Mouse (Mus musculus) intestine, embryonic 14.5 days (tissue): ENCODE measurements around the gene Tbl1x. TPM values are rescaled to one million over a fixed set of nuclear protein-coding genes. Genes with fewer than 3 reads are reported as not detected.

ENCODE experiments used
- ATAC-seq: fragments of 200-750 bp; cut with Nextera tagmentation; replicated peaks from 2 replicates; pipeline ENCODE4 v1.8.0; 2017; ENCODE audit warnings: low read depth, moderate number of reproducible peaks, moderate TSS enrichment, moderate library complexity; ENCODE audit not compliant: low FRiP score, low TSS enrichment
- DNase-seq: peaks from one replicate; pipeline ENCODE4 v3.0.0-alpha.2; 2018; ENCODE audit warnings: low spot score
- H3K27ac ChIP-seq: fragments of 300-500 bp; sonication (generic); 2 replicates; pipeline ENCODE4 v1.5.1; 2014; ENCODE audit warnings: low read depth, mild to moderate bottlenecking, control low read depth
- H3K27me3 ChIP-seq: fragments of 300-500 bp; sonication (generic); replicated peaks from 2 replicates; pipeline ENCODE4 v1.6.1; 2014; ENCODE audit warnings: low read length, control low read depth; ENCODE audit not compliant: control insufficient read depth, insufficient read depth
- H3K36me3 ChIP-seq: fragments of 300-500 bp; sonication (generic); 2 replicates; pipeline ENCODE4 v1.6.1; 2014; ENCODE audit warnings: low read length, control low read depth; ENCODE audit not compliant: control insufficient read depth, insufficient read depth
- H3K4me1 ChIP-seq: fragments of 300-500 bp; sonication (generic); replicated peaks from 2 replicates; pipeline ENCODE4 v1.6.1; 2014; ENCODE audit warnings: low read length, control low read depth, mixed read lengths; ENCODE audit not compliant: control insufficient read depth, insufficient read depth
- H3K4me2 ChIP-seq: fragments of 300-500 bp; sonication (generic); 2 replicates; pipeline ENCODE4 v1.6.1; 2014; ENCODE audit warnings: low read length
- H3K4me3 ChIP-seq: fragments of 300-500 bp; sonication (generic); 2 replicates; pipeline ENCODE4 v1.5.1; 2014; ENCODE audit warnings: low read depth, low read length, control low read depth, mixed read lengths
- H3K9ac ChIP-seq: fragments of 300-500 bp; sonication (generic); 2 replicates; pipeline ENCODE4 v1.6.1; 2014; ENCODE audit warnings: mild to moderate bottlenecking, low read length
- H3K9me3 ChIP-seq: fragments of 300-500 bp; sonication (generic); 2 replicates; pipeline ENCODE4 v1.6.1; 2016; ENCODE audit warnings: low read length, control low read depth; ENCODE audit not compliant: control insufficient read depth
- WGBS: fragments of 180-500 bp; shearing (Covaris S2); extraction: QIAGEN DNeasy Blood & Tissue Kit; methylation state at CpG from one replicate; pipeline ENCODE4 v1.1.7; 2014; 5-methylcytosine and 5-hydroxymethylcytosine counted together
- polyA plus RNA-seq: library from polyadenylated mRNA; unstranded; fragments of >200 nt; fragmentation: Nextera tagmentation; extraction: Ambion mirVana; gene quantifications from 2 replicates; pipeline ENCODE4 v1.2.1, GENCODE M21; 2014

The Tbl1x gene
- polyA plus RNA-seq: 82.5 and 88.0 TPM in 2 replicates

DNA sequence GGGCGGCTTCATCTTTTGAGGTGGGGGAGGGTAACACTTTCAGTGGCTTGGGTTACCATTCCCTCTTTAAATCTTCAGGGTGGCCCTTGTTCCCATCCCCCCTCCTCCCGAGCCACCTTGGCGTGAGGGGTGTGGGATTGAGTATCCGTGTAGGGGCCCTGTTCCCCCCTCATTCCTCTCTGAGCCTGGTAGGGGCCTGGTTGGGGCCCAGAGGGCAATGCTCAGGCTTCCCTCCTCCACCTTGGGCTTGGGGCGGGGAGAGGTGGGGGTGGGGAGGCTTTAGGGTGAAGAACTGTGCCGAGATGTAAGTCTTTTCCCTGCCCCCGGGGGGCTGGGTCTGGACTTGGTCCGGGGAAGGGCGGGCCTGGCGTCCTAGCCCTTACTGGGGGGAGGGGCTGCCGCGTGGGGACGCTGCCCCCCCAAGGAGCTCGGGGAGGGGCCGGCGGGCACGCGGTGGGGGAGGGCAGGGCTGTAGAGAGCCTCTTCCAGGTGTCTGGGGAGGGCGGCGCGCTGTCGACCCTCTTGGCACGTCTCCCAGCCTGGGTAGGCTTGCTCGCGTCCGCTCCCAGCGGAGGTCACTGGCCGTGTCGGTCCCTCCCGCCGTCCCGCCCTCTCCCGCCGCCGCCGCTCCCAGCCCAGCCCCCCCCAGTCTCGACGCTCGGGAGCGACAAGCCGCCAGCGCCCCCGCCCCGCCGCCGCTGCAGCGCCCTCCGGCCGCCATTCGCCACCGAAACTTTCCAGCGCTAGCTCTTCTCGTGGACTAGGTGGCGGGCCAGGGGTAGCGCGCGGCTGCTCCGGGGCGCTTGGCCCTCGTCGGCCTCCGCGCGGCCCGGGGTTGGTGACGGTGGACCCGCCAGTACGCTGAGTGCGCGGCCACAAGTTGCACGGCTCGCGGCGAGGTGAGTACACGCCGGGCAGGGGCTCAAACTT lies at the start of gene Tbl1x:
Tbl1x (plus strand) TSS at position 643 of the 930 bp plus-strand sequence.
- WGBS: 21% methylated on average over 31 of the region's 76 CpGs
- Histone ChIP-seq H3K4me1 (no peaks in the 10 kb centered on the region; the same call in 1 of the 2 replicates), H3K9ac (peak within 1 kb of the TSS; percentile 88), H3K9me3 (no peaks in the 10 kb centered on the region), H3K27me3 (no peaks in the 10 kb centered on the region), H3K27ac (peak within 1 kb of the TSS; percentile 96), H3K4me3 (peak within 1 kb of the TSS; percentile 56), H3K4me2 (peak within 1 kb of the TSS; percentile 58), H3K36me3 (no peaks in the 10 kb centered on the region)
- peak; percentile 86 for ATAC-seq
- peak; percentile 84 for DNase-seq

DNA sequence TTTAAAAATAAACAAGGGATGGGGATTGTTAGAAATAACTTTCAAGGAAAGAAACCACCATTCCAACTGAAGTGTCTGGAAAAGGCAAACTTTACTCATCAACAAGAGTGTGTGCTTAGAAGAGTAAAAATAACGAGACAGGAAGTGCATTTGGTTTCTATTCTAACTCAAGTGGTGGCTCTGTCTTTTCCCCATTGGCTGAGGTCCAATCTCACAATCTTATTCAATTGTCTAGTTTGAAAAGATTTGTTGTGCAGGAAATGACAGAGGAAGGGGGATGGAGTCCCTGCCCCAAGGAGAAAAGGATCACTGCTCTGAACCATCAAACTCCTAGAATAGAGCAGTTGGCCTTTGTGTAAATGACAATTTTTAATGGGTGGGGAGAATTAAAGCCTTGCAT lies 41.6 kb upstream of the Tbl1x start:
- no peaks in the 10 kb centered on the region for H3K9me3 ChIP-seq
- 44% methylated on average over 1 of the region's 1 CpGs for WGBS
- no peak for DNase-seq

DNA sequence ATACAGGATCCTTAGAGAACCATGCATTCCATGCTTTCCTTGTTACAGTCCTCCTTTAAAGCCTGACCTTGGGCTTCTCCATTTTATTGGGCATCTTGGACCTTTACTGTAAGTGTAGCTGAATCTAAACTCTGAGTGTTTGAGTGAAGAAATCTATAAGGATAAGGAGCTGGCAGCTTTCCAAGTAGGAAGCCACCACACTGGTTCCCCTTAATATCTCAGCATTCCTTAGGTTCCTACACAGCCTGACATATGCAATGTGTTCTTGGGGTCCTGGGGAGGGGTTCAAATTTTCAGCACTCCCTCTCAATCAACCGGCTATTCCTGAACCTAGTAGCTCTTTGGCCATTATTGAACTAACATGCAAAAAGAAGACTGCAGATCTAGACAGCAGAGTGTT lies 38.0 kb upstream of the Tbl1x start:
- no peak overlapping the region for H3K27ac ChIP-seq
- no peaks in the 10 kb centered on the region for H3K27me3 ChIP-seq
- H3K4me1 ChIP-seq: no peaks in the 10 kb centered on the region
- no peak overlapping the region for H3K4me3 ChIP-seq
- H3K9ac ChIP-seq: no peak overlapping the region
- no peak for DNase-seq
- no peaks in the 10 kb centered on the region for H3K36me3 ChIP-seq
- no peaks in the 10 kb centered on the region for H3K9me3 ChIP-seq
- no peak overlapping the region for H3K4me2 ChIP-seq
- no peak for ATAC-seq
- 89% methylated on average over 1 of the region's 1 CpGs for WGBS

More for the DNA sequence above, 41.6 kb upstream of the Tbl1x start:
- H3K4me1 ChIP-seq: no peaks in the 10 kb centered on the region
- no peak overlapping the region for H3K4me2 ChIP-seq
- H3K27ac ChIP-seq: no peak overlapping the region
- H3K4me3 ChIP-seq: no peak overlapping the region
- ATAC-seq: no peak
- no peaks in the 10 kb centered on the region for H3K27me3 ChIP-seq
- no peak overlapping the region for H3K9ac ChIP-seq
- no peaks in the 10 kb centered on the region for H3K36me3 ChIP-seq

DNA sequence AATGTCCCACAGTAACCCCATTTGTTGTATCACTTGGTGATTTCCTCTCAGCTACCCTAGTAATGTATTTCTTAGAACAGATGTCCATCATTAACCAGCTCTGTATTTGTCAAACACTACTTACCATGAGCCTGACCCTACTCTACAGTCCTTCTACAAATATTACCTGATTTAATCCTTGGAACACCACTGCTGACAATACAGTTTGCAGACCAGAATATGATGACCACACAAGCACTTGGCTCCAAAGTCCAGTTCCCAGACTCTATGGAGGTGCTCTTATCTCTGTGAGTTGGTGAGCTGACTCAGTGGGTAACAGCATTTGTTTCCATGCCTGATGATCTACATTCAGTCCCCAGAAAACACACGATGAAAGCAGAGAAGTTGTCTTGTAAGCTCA lies 37.3 kb upstream of the Tbl1x start:
- DNase-seq: no peak
- Histone ChIP-seq H3K4me2 (no peak overlapping the region), H3K36me3 (no peaks in the 10 kb centered on the region), H3K27ac (no peak overlapping the region), H3K9me3 (no peaks in the 10 kb centered on the region), H3K4me3 (no peak overlapping the region), H3K27me3 (no peaks in the 10 kb centered on the region), H3K9ac (no peak overlapping the region), H3K4me1 (no peaks in the 10 kb centered on the region)
- 0 out of 2 replicates have a peak, but pooled peaks have one; percentile 43 for ATAC-seq
- WGBS: 62% methylated on average over 1 of the region's 1 CpGs

DNA sequence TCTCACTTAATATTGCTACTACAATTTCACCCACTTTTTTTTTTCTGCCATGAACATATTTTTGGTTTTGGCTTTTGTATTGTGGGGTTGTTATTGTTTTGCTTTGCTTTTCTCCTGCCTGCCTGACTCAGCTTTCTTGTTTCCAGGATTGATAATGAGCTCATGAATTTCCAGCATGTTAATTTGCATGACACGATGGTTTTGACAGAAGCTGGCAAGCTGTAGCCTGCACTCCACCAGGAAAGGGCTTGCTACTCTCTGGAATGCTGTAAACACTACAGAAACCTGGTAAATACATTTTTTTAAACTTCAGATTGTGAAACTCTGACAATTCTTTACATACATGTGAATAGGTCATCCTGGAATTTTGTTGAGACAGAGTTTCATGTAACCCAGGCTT lies 36.3 kb upstream of the Tbl1x start:
- ATAC-seq (no peak), DNase-seq (no peak)
- Histone ChIP-seq H3K27ac (no peak overlapping the region), H3K4me2 (no peak overlapping the region), H3K9ac (no peak overlapping the region), H3K36me3 (no peaks in the 10 kb centered on the region), H3K4me3 (no peak overlapping the region), H3K4me1 (no peaks in the 10 kb centered on the region), H3K27me3 (no peaks in the 10 kb centered on the region), H3K9me3 (no peaks in the 10 kb centered on the region)
- 25% methylated on average over 1 of the region's 1 CpGs for WGBS

DNA sequence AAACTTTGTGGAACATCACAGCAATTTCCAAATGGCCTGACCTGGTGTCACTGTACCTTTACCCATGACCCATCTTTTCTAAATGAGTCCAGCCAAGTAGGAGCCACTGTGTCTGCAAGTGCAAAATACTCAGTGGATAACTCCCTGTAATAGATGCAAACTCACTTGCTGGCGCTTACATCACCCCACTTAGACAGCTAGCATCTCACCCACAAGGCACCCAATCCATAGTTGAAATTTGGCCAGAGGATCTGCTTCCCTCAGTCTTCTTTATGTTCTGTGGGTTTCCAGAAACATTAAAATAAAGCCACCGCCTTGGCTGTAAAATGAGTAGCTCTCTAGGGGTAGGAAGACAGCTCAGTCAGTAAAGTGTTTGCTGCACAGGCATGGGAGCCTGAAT lies 33.3 kb upstream of the Tbl1x start:
- H3K4me2 ChIP-seq: no peak overlapping the region
- no peak overlapping the region for H3K4me3 ChIP-seq
- 90% methylated on average over 2 of the region's 2 CpGs for WGBS
- no peaks in the 10 kb centered on the region for H3K9me3 ChIP-seq
- no peaks in the 10 kb centered on the region for H3K4me1 ChIP-seq
- H3K9ac ChIP-seq: no peak overlapping the region
- ATAC-seq: no peak
- DNase-seq: no peak
- no peaks in the 10 kb centered on the region for H3K36me3 ChIP-seq
- no peak overlapping the region for H3K27ac ChIP-seq
- H3K27me3 ChIP-seq: no peaks in the 10 kb centered on the region

GRCm38 (mm10) chrX:77487922-77488799 lies 22.7 kb upstream of the Tbl1x start:
- DNase-seq (no peak), ATAC-seq (no peak)
- H3K4me1 ChIP-seq: no peaks in the 10 kb centered on the region
- no peak overlapping the region for H3K9ac ChIP-seq
- H3K36me3 ChIP-seq: no peaks in the 10 kb centered on the region
- H3K27ac ChIP-seq: 0 out of 2 replicates have a peak overlapping the region, but pooled peaks have one; percentile 27
- WGBS: 39% methylated on average over 7 of the region's 7 CpGs
- no peak overlapping the region for H3K4me2 ChIP-seq
- no peaks in the 10 kb centered on the region for H3K27me3 ChIP-seq
- H3K4me3 ChIP-seq: no peak overlapping the region
- no peaks in the 10 kb centered on the region for H3K9me3 ChIP-seq

DNA sequence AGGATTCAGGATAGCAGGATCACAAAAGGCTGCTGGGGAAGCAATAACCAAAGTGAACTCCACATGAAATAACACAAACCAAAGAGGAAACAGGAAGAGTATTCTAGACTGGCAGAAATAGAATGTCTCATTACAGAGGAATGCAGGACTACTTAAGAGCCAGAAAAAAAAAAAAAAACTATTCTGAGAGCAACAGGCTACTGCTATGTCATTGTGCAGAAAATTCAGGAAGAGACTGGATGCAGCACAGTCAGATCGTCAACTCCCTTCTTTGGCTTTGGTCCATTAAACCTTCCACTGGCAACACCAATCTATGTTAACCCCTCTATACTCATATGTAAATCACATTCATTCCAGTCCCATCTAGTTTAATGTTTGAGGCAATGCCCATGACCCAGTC lies 20.7 kb upstream of the Tbl1x start:
- no peaks in the 10 kb centered on the region for H3K36me3 ChIP-seq
- H3K4me2 ChIP-seq: no peak overlapping the region
- no peak overlapping the region for H3K27ac ChIP-seq
- H3K4me1 ChIP-seq: no peaks in the 10 kb centered on the region
- no peak overlapping the region for H3K4me3 ChIP-seq
- H3K27me3 ChIP-seq: no peaks in the 10 kb centered on the region
- H3K9ac ChIP-seq: no peak overlapping the region
- DNase-seq: no peak
- 55% methylated on average over 1 of the region's 1 CpGs for WGBS
- no peak for ATAC-seq
- no peaks in the 10 kb centered on the region for H3K9me3 ChIP-seq
